Mouse (Mus musculus) skeletal muscle tissue, adult 2 months (tissue): ENCODE measurements at regions not wholly inside any gene's neighbourhood (a gene's known extent, or its start where the extent isn't known, plus 50 kb on each side); places are given as distances from the start of the nearest gene placed in this dataset.
A peak's percentile ranks its signal among the peaks of the same experiment; 100 is the strongest.

ENCODE experiments used
- DNase-seq: peaks from one replicate; pipeline ENCODE4 v3.0.0-alpha.2; 2012; ENCODE audit warnings: low read depth, low spot score

DNA sequence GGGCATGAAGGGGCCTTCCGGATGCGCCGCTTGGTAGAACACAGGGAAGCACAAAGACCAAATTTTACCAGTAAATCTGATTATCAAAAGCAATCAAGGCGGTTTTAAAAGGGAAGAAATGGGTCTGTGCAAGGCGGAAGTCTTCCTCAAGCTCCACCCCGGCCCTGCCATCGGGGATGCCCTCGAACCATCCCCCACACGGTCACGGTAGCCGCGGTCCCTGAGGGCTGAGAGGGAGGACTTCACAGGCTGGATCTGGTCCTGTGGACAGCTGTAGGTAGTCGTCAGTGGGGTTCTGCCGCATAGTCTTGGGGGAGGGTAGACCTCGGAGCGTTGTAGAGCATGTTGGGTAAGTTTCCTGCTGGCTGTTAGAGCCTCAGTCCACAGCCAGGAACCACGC is 104.9 kb downstream of the Tpra1 start:
- no peak for DNase-seq

GRCm38 (mm10) chr6:89007516-89007915 is 105.5 kb downstream of the Tpra1 start:
- DNase-seq, result no peak

DNA sequence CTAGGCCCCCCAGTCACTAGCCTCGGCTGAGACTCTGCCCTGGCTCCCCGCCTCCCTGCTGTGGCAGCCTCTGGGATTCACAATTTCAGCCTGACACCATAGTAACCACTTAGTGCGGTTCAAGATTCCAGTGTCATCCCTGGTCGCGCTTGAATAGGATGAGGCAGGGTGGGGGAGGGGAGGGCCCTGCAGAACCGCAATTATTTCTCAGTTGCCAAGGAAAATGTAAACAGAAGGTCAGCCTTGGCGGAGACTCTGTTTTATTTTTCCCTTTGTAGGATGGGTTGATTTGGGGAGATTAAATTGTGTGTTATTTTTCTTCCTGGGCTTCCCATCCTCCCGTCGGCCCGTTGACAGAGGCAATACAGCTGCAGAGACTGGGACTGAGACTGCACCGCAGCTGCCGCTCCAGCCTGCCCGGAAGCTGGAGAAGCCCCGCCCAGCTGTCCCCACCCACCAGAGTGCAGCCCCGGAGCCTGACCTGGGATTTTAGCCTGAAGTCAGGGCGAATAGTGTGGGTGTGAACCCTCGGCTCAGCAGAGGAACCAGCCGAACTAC is 106.6 kb downstream of the Tpra1 start:
- DNase-seq, result peak; percentile 28

GRCm38 (mm10) chr6:89012998-89013689 is 111.1 kb downstream of the Tpra1 start:
- no peak for DNase-seq

DNA sequence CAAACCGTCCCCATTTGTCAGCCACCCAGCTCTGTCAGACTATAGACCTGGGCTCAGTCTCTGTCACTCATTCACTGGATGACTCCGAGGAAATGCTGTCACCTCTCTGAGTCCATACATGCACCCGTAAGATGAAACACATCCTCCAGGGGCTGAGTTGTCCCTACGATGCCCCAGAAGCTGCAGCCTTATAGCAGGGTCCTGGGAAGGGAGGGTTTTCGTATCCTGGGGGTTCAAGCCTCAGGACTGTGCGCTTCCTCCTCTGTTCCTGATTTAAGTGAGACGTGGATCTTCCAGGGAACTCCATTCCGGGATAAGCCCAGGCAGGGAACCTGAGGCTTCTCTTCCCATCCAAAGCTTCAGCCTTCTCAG is 111.6 kb downstream of the Tpra1 start:
- no peak for DNase-seq

GRCm38 (mm10) chr6:89024101-89024650 is 122.1 kb downstream of the Tpra1 start:
- no peak for DNase-seq

DNA sequence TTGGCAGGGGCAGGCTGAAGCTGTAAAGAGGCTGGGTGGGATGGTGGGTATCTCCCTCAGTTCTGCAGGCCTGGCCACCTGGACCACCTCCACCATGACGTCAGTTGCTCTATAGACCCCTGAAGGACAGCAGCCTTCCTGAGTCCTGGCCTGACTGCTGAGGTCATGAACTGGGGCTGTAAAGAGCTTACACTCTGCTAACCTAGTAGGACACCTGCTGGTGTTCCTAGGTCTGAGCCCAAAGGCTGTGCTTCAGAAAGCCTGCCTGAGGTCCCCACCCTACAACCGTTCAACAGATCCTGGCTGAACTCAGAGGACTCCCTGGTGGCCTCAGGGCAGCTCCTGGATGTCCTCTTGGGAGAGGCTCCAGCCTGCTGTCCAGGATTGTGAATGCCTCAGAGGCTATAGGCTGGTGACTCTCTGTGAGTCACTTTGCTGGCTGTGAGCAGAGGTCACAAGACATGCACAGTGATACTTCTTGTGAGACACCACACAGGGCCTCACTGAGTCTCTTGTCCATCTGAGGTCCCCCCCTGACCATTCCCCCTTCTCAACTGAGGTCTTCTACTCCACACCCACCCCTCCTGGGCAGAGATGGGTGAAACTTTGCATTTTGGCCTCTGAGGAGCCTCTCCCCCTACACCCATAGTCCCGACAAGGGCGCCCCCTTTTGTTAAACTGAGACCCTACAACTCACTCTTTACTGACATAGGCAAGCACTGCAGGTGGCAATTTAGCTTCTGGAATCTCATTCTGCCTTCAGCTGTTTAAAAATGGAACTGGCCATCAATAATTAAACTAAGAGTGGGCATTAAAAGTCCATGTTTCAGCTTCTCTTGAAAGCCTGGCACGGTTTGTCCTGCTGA is 131.6 kb downstream of the Tpra1 start:
- no peak for DNase-seq

- DNase-seq, result no peak
Observed at GRCm38 (mm10) chr6:89034455-89034854, 132.4 kb downstream of the Tpra1 start.

DNA sequence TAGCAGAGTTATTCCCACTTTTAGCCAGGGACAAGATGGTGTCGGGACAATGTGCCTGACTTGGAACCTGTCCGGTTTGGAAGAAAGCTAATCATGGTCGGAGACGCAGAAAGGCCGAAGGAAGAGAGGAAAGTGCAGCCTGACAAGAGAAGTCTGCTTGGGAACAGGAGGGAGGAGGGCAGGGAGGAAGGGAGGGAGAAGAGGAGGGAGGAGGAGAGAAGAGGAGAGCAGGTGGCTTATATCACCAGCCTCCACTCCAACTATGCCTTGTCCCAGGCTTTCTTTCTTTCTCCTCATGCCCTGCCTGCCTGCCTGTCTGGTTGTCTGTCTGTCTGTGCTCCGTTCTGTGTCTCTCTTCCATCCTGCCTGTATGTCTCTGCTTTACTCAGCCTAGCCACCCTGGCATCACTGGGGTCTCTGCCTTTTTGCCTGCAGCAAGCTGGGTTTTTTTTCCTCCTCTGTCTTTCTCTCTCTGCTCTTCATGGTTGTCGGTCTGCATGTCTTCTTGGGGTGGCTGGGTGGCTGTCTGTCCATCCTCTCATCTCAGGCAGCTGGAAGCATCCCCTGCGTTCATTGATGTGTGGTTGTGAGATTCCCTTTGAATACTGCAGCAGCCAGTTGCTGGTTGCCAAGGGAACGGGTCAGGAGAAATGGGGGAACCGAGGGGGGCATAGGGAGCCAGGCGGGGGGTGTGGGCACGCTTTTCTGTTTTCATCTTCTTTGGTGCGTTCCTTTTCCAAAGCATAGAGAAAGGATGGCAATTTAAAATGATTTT is 133.2 kb downstream of the Tpra1 start:
- DNase-seq, result no peak

- DNase-seq, result no peak
Observed at GRCm38 (mm10) chr6:89035836-89036156, 133.7 kb downstream of the Tpra1 start.

GRCm38 (mm10) chr6:89037392-89037791 is 135.3 kb downstream of the Tpra1 start:
- no peak for DNase-seq

- DNase-seq, result no peak
Observed at GRCm38 (mm10) chr6:89037901-89038300, 135.8 kb downstream of the Tpra1 start.

- DNase-seq, result no peak
Observed at GRCm38 (mm10) chr6:89040919-89041318, 138.9 kb downstream of the Tpra1 start.

- DNase-seq, result no peak
Observed at GRCm38 (mm10) chr6:89042478-89043239, 140.6 kb downstream of the Tpra1 start.

- DNase-seq, result no peak
Observed at GRCm38 (mm10) chr6:89045436-89045966, 143.4 kb downstream of the Tpra1 start.

GRCm38 (mm10) chr6:89046476-89046875 is 144.4 kb downstream of the Tpra1 start:
- DNase-seq, result no peak

GRCm38 (mm10) chr6:89047629-89048332 is 145.7 kb downstream of the Tpra1 start:
- no peak for DNase-seq

DNA sequence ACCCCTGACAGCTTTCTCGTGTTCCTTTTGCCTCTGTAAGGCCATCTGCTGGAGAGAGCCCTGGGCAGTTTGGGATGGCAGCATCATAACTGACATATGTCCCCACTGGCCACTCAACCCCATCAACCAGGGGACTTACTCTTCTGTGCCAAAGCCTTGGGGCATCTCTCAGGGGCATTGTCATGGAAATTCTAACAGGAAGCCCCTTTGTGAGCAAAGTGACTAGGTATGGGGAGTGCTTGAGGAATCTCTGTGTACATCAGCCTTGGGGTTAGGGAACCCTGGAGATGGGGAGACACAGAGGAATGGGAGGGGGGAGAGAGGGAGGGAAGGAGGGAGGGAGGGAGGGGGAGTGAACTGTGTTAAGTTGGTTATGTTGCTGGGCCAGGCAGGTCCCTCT is 147.2 kb downstream of the Tpra1 start:
- no peak for DNase-seq

DNA sequence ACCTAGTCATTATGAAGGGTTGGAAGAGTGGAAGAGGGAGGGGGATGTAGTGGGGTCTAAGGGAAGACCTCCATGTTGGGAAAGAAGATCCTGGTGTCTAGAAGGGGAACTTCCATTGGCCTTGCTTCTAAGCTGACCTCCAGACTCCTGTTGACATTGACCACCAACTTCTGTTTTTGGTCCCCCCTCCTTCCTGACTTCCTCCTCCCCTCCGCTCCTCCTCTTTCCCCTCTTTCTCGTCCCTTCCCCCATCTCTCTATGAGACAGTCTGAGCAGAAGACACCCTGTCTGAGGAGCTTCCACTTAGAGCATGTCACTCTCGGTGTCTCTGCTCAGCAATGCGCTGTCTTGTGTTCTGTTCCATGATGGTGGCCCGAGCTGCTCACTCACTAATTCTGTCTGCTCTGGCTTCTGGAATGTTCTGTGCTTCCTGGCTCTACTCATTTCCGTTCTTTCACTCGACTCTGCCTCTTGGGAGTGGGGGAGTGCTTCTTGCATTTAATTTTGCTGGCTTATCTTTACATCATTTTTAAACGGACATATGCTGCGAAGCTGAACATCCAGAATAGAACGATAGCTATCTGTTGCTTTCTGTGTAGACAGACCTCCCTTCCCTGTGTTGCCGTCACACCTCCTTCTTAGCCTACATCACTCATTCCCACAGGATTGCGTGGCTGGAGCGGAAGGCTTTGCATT is 148.7 kb downstream of the Tpra1 start:
- DNase-seq, result no peak
